Mouse (Mus musculus): ENCODE measurements at regions not wholly inside any gene's neighbourhood (a gene's known extent, or its start where the extent isn't known, plus 50 kb on each side); places are given as distances from the start of the nearest gene placed in this dataset.
A peak's percentile ranks its signal among the peaks of the same experiment; 100 is the strongest.
"Not testable (repeated sequence)": the region's sequence is repeated elsewhere in the genome, so short reads cannot be mapped to it uniquely, and the experiment has no call there.

DNA sequence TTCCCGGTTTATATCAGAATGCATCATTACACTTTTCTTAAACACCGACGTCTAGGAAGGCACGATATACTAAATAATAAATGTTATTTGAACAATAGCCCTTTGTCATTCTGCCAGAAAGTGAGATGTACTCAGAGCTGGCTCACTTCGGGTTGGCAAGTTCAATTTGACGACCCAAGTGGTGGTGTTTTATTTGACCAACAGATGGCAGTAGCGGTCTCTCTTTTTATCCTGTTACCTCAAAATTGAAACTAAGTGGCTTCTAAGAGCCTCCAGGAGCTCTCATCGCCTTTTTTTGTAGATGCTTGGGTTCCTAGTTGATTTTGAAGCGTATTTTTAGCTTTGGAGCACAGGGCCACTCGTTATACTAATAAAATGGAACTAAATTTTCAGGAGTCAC, 66.7 kb upstream of the Chmp2b start:
- intact Hi-C loops (cut with DNase I), result loop anchor here (5.0 kb wide), 1 partner anchor 378 kb away; no protein-coding TSS in a partner anchor
- peak; percentile 42 for DNase-seq (ENCODE audit: low spot score in 2 of 2)

DNA sequence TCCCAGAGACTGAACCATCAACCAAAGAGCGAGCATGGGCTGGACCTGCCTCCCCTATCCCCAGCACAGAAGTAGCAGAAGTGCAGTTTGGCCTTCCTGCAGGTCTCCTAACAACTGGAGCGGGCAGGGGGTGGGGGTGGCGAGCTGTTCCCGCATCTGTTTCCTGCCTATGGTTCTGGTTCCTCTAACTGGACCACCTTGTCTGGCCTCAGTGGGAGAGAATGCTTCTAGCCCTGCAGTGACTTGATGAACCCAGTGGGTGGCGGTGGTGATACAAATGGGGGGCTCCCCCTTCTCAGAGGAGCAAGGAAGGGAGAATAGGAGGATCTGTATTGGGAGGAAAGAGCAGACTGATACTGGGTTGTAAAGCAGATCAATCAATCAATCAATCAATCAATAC, 69.2 kb upstream of the Chmp2b start:
- intact Hi-C loops (cut with DNase I), result no loop called here
- DNase-seq (ENCODE audit: low spot score in 2 of 2), result no peak

DNA sequence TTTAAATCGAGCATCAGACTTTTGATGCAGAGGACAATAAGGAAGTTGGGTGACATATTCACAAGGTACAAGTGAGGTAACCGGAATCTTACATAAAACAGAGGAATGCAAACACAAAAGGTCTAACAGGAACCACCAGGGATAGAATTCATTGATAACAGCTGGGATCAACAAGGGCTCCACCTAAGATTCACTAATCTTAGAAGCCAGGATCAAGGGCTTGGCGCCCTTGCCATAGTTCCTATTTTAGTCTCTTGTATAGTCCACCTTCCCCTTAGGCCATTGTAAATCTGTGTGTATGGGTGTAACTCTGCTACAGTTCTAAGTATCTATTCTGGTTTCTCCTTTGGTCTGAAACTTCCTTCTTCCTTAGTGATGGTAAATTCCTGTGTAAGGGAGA, 84.2 kb upstream of the Chmp2b start:
- intact Hi-C loops (cut with DNase I); DNase-seq (ENCODE audit: low spot score in 2 of 2): not testable (repeated sequence)

DNA sequence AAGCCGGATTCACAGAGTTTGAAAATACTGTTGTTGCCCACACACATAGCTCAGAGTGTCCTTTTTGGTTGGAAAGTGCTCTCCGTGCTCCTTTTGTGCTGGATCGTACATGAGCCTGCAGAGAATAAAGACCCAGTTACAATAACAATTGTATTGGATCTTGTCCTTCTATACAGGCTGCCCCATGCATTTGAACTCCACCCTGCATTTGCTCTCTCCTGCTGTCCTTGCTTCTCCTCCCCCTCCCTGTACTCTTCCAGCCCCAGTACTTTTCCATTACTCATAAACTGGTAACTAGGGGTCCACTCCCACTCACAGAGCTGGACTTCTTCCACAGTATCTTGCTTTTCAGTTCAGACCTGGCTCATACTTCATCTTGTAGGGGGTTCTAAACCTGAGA, 86.5 kb upstream of the Chmp2b start:
- intact Hi-C loops (cut with DNase I), result no loop called here
- no peak for DNase-seq (ENCODE audit: low spot score in 2 of 2)

DNA sequence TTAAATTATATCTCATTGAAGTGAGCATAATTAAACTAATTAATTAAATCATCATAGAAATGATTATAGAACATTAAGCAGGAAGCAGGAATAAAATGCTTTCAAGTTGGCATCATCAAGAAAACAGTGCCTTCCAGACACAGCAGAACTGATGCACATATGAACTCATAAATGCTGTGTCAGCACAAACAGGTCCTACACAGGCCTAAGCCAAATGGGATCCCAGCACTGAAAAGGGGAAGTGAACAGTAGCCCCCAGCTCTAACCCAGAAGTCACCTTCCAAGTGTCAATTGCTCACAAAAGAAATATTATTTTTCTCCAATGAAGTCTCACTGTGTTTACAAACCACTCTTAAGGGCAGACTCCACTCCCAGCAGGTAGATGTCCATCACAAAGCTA, 93.0 kb upstream of the Chmp2b start:
- DNase-seq (ENCODE audit: low spot score in 2 of 2), result no peak
- intact Hi-C loops (cut with DNase I), result no loop called here

DNA sequence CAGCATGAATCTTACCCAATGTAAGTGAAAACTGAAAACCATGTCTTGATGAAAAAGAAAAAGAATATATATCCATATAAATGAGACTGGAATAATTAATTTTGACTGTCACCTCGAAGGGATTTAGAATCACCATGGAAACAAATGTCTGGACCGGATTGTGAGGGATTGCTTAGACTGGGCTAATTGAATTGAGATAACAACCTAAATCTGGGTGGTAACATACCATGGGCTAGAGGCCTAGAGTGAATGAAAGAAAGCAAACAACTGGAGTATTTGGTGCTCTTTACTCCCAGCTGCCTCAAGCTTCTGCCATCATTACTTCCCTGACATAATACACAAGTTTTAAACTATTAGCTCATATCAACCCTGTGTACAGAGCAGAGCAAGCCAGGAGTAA, 95.3 kb upstream of the Chmp2b start:
- DNase-seq (ENCODE audit: low spot score in 2 of 2), result no peak
- intact Hi-C loops (cut with DNase I), result no loop called here

DNA sequence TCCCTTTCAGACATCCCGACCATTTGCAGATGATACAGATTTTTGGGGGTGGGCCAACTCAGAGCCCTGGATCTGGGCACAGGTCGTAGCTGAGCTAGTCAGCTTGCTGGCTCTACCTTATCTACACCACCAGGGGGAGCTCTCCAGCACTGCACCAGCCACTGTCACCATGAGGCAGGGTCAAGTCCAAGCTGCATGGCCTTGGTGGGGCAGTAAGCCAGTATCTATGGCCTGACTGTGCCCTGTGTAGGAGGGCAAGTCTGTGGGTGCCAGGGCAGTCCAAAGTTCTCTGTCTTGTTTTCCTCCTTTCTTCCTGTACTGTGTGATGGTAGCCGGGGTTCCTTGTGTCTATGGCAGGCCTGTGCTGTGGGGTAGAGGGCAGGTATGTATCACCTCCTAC, 102.3 kb upstream of the Chmp2b start:
- DNase-seq (ENCODE audit: low spot score in 2 of 2), result no peak
- intact Hi-C loops (cut with DNase I), result no loop called here

DNA sequence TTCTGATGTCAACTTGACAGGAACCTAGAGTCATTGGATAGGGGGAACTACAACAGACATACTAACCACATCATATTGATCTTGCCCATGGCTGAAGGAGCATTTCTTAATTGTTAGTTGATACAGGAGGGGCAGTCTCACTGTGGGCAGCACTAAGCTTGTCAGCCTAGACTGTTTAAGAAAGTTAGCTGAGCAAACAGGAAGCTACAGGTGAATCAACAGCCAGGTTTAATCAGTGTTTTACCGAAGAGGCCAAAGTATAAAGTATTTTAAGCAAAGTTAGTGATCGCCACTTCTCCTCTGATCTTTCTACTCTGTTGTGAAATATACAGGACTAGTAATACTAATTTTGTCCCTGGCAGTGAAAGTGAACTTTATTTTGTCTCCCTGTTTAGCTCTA, 109.6 kb upstream of the Chmp2b start:
- intact Hi-C loops (cut with DNase I), result no loop called here
- no peak for DNase-seq (ENCODE audit: low spot score in 2 of 2)

DNA sequence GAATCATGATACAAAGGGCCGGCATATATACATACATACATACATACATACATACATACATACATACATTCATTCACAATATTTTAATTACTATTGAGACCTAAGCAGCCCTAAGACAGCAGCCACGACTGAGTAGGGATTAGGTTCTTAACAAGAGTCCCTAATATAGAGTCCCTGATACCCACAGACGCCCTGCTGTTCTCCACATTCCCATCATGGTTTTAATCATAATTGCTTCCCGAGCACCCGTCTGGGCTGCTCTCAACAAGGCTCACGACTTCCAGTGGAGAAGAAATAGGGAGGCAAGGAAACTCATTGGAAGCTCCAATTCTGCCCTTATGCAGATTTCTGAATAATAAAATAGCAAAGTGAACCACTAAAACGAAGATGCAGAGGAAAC, 120.6 kb upstream of the Chmp2b start:
- intact Hi-C loops (cut with DNase I), result no loop called here
- DNase-seq (ENCODE audit: low spot score in 2 of 2), result no peak

DNA sequence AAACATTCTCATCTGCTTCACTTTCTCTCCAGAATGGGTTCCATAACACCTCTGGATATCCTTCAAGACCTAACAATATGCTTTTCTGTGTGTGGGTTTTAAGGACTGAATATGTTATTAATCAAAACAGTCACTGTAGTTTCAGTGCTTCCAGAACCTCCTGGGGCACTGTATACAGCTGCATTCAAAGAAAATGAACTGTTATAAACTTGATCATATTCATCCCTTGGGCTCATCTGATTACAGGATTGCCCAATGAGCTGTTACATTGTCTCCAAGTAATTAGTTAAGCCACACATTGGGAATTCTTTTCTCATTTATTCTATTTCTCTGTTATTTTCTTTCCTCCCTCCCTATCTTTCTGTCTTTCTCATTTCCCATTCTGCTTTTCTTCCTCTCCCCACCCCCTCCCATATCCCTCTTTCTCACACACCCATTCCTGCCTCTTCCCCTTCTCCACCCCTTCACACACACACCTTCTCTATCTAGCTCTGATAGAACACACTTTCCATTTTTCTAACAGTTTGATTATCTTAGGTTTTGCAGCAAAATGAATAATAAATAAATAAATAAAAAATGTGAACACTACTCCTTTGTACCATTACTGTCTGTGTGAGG, 121.3 kb upstream of the Chmp2b start:
- DNase-seq (ENCODE audit: low spot score in 2 of 2), result no peak
- intact Hi-C loops (cut with DNase I), result no loop called here

DNA sequence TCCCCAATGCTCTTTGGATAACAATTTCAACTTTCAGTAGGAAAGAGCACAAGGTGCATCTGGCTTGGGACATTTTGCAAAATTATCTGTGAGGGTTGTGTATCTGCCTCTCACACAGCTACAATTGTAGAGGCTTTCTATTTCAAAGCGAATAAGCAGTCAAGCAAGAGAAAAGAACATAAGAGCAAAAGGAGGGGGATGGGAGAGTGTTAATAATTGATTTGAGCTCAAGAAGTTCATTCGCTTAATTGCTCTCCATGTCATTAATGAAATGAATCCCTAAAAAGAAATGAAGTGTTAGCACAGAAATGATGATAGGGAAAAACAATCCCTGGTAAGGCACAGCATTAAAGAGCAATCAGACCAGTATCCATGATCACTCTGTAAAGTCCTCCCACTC, 121.4 kb upstream of the Vgll3 start:
- no peak for DNase-seq (ENCODE audit: low spot score in 2 of 2)
- intact Hi-C loops (cut with DNase I), result no loop called here

DNA sequence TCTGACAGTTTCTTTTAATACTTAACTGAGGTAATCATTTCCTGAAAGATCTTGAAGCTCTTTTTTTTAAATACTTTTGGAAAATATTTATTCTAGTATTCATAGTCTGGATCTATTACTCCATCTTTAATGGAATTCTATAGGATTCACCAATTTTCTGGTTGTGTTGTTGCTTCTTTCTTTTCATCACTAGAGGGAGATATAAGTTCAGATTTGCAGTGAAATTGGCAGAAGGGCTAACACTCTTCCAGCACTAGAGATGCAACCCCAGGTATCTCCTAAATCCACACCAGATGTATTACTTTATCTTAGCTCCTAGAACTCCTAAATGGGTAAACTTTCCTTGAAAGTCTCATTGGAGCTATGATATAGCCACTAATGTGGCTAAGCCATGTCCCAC, 99.4 kb upstream of the Vgll3 start:
- DNase-seq (ENCODE audit: low spot score in 2 of 2), result no peak
- intact Hi-C loops (cut with DNase I), result loop anchor here (5.0 kb wide), 2 partner anchors 292 to 372 kb away; no protein-coding TSS in a partner anchor

DNA sequence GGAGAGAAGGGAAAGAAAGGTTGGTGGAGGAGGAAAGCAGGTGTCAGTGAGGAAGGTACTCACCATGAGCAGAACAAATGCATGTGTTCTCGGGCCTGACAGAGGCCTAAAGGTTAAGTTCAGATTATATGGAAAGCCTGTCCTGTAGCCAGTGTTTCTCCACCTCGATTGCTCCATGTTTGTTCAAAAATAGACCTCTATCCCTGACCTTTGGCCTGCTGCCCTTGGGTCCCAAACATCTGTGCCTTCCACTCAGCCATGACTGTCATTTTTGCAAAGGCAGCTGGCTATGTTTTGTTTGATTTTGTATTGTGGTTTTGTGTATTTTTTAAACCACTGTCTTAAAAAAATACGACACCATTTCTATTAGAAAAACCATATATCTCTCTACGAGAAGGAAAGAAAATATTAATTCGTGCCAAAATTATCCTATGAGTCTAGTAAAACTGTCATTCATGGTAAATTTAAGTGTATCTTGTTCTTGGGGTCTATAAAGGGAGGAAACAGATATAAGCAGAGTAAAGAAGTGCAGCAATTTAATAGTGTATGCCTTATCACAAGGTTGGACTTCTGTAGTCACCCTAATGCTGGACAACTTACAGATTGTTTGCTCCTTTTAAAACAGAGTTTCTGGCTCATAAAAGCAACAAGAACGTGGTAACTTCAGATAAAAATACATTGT, 96.1 kb upstream of the Vgll3 start:
- intact Hi-C loops (cut with DNase I), result loop anchor here (5.0 kb wide), 2 partner anchors 288 to 368 kb away; no protein-coding TSS in a partner anchor

DNA sequence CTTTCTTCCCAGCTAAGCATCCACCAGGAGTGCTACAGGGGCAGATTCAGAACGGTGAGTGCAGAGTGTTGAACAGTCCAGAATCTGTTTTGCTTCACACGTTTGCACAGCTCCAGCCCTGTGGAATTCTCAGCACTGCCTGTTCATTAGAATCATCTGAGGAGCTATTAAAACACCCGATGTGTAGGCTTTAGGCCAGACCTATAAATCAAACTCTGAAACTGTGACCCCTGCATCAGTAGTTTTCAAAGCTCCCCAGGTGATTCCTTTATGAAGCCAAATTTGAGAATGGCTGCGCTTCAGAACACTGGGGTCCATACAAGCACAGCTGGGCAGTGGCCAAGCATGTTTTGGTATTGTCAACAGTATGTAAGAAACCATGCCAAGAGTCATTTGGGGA, 94.1 kb upstream of the Vgll3 start:
- intact Hi-C loops (cut with DNase I), result no loop called here
- no peak for DNase-seq (ENCODE audit: low spot score in 2 of 2)

More for the DNA sequence above, 96.1 kb upstream of the Vgll3 start:
- DNase-seq (ENCODE audit: low spot score in 2 of 2), result no peak

DNA sequence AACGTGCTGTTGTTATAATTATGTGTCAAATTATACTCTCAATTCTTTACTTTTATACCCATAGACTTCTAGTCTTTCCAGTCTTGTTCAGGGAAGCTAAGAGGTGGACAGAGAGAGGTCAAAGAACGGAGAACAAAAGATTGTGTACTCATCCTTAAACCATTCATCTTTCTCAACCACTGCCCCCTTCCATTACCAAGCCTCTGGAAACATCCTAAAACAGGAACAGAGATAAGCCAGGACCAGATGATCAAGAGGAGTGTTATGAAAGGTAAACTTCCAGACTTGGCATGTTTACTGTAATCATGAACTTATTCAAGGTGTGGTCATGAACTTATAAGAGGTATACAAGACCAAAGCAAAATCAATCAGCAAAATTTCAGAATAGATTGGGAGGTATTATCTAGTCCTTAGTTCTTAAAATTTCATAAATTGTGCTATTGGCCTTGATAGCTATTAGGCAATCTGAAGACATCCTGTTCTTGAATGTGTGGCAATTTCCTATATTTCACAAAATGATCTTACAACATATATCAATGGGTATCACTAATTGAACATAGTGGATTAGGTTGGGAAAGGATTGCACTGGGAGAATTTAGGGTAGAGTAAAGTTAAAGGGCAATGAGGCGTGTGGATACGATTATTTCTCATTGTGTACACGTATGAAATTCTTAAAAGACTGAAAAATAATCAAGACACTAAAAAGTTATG, 89.3 kb upstream of the Vgll3 start:
- no peak for DNase-seq (ENCODE audit: low spot score in 2 of 2)
- intact Hi-C loops (cut with DNase I), result no loop called here

DNA sequence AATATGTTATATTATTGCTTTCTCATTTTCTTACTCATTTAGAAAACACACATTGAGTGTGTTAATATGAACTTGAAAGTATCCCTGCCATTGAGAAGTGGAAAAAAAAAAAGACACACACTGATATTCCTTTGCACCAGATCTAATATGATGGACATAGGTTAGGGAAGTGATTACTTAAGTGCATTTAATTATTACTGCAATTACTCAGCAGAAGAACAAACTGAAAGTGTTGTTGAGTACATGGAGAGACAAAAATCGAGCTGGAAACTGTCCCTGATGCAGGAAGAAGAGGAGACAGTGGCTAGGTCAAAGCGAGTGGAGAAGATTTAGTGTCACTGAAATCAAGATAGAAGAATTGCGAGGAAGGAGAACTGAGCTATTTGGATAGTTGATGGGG, 88.8 kb upstream of the Vgll3 start:
- intact Hi-C loops (cut with DNase I), result no loop called here
- DNase-seq (ENCODE audit: low spot score in 2 of 2), result no peak

DNA sequence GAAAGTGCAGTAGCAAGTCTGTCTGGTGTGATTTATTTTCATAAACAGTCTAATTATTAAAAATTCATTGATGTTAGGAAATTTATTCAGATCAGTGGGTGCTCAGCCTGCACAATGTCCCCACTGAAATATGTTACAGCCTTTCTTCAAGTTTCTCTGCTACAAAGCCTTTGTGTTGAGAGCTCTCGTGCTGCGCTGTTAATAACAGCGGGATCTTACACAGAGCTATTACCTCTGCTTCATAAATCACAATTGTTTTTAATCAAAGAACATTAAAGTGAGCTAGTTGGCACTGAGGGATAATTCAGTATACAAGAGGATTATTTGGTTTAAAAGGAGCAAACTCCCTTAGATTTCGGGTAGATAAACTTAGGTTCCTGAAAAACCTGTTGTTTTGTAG, 85.7 kb upstream of the Vgll3 start:
- intact Hi-C loops (cut with DNase I), result no loop called here
- DNase-seq (ENCODE audit: low spot score in 2 of 2), result no peak

DNA sequence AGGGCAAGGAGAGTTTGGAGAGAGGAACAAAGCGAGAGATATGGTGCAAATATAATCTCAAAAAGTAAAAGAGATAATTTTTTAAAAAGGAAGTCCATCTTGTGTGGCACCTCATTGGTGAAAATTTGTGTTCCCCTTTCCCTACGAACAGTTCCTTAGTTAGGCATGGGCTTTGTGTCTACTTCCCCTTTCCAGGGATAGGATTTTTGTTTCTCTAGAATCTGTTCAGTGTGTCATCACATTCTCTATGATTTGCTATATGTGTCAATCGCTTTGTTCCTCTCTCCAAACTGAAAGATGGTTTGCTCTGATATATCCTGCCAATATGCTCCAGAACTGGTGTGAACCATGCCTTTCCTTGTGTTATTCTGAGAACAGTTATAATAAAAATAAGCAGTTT, 75.4 kb upstream of the Vgll3 start:
- DNase-seq (ENCODE audit: low spot score in 2 of 2), result no peak
- intact Hi-C loops (cut with DNase I), result no loop called here

DNA sequence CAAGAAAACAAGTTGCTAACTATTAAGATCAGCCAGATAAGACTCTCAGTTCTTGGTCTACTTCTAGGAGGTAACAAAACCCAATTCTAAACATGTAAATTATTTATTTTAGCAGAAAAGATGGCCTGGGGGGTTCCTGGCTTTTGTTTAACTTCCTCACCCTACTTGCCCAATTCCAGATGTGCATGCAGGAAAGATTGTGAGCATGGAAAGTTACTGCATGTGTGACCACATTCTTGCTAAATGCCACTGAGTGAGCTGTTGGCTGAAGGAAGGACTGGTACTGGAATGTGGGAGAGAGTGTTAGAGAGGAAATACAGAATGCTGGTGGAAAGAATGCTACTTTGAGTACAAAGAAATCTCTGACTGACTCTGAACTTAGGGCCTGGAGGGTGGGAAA, 72.1 kb upstream of the Vgll3 start:
- intact Hi-C loops (cut with DNase I), result no loop called here
- no peak for DNase-seq (ENCODE audit: low spot score in 2 of 2)

DNA sequence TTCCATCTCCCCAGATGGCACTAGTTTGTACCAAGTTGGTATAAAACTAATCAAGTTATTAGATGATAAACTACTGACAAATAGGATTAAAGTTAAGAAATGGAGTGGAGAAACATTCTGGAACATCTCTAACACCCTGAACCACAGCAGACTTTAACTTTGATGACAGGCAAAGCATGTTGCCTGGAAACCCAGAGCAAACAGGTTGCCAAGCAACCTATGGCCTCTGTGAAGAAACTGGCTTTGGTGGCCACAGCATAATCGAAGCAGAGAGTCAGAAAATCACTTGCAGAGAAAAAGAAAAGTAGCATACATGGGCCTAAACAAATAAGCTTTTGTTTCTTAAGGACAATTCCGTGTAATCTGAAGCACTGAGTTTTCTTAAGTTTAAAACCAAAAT, 59.4 kb upstream of the Vgll3 start:
- intact Hi-C loops (cut with DNase I), result no loop called here
- DNase-seq (ENCODE audit: low spot score in 2 of 2), result no peak

Data from left cerebral cortex, postnatal 36 days (tissue).